24 mouse cellular contexts compared by ENCODE assay signal in genomic region chr6:52022363-52022762, GRCm38 (mm10). TPM values are rescaled to one million over a fixed set of nuclear protein-coding genes. Genes with fewer than 3 reads are reported as not detected.
DNase-seq lines count a peak whose midpoint lies in the region; ATAC-seq and TF ChIP-seq lines count a peak whose summit lies in the region.
"Had no signal": no experiment of that assay in that cellular context is flagged by ENCODE, and none has a peak within 500 bp of the region (broad histone marks: within the 10 kb centered on the region; RNA-seq: fewer than 3 reads in every experiment).

No protein-coding gene starts in this region.

- H3K27ac ChIP-seq in MEL (ENCODE audit: control insufficient read depth, low read depth, low read length): no peak overlapping the region

- no peaks in the 10 kb centered on the region; the same call in 1 of the 2 replicates for H3K9me3 ChIP-seq in megakaryocyte, embryonic 14.5 days
- no peaks in the 10 kb centered on the region for H3K9me3 ChIP-seq in MEL (replicated peaks; ENCODE audit: insufficient read depth, low read length)
- H3K9me3 ChIP-seq: G1E had no signal

- no peak for TF ChIP-seq EP300 in MEL (IDR thresholded peaks at IDR 0.05; ENCODE audit: low read depth in 1 of 2, low read length in 2 of 2)

- H3K36me3 ChIP-seq in megakaryocyte, embryonic 14.5 days (replicated peaks; ENCODE audit: low read length): peaks cover 10% of the 10 kb centered on the region
- H3K36me3 ChIP-seq in MEL (ENCODE audit: control insufficient read depth in 1 of 2, insufficient read depth in 2 of 2, low read length in 2 of 2): peaks cover 0 to 9% of the 10 kb centered on the region in 2 experiments; a peak in 2 of 4 replicates
- H3K36me3 ChIP-seq: G1E had no signal

- no peak for ATAC-seq in megakaryocyte, adult 5-6 weeks (ENCODE audit: poor library complexity, severe bottlenecking)
- ATAC-seq in common myeloid progenitor, adult 5-6 weeks (replicated peaks; ENCODE audit: low read depth, poor library complexity, severe bottlenecking): peak; percentile 42; the same call in 1 of the 2 replicates
- ATAC-seq: activated CD4-positive, CD25-positive, alpha-beta regulatory T cell, adult 4 months; CD4-positive, CD25-positive, alpha-beta regulatory T cell, adult 4 months; Patski had no signal

- no peak overlapping the region for H3K9ac ChIP-seq in MEL (ENCODE audit: control insufficient read depth, low read depth, low read length, poor library complexity, severe bottlenecking)

- no peak for TF ChIP-seq RAD21 in MEL (IDR thresholded peaks at IDR 0.05; ENCODE audit: low read depth, low read length)

- DNase-seq in 416B (ENCODE audit: low read depth) (peak; percentile 66), MEL (ENCODE audit: low read depth, low spot score) (peak; percentile 12)
- no peak for DNase-seq in layer of hippocampus, postnatal 14 days (ENCODE audit: low spot score in 2 of 2)
- no peak for DNase-seq in left cerebral cortex, adult 18-20 months (ENCODE audit: low spot score in 2 of 2)
- DNase-seq in urinary bladder, adult 2 months (ENCODE audit: low spot score): no peak
- DNase-seq: adrenal gland, adult 2 months; adrenal gland, adult 8-10 months; adrenal gland, postnatal 10 days; adrenal gland, postnatal 14 days; adrenal gland, postnatal 25 days; adrenal gland, postnatal 36 days; B cell, adult 2 months; cerebellum, adult 11 months; cerebellum, adult 11-12 months; cerebellum, adult 18-20 months; cerebellum, adult 2 months had no signal

- no peak for TF ChIP-seq CTCF in MEL (IDR thresholded peaks at IDR 0.05 in 2 of 3, conservative IDR thresholded peaks at IDR 0.05 in 1 of 3; ENCODE audit: control insufficient read depth in 1 of 3, insufficient read depth in 1 of 3, low read depth in 2 of 3, low read length in 3 of 3, poor library complexity in 1 of 3, severe bottlenecking in 1 of 3)

- TF ChIP-seq POLR2A in MEL (IDR thresholded peaks at IDR 0.05; ENCODE audit: control insufficient read depth in 1 of 2, insufficient read depth in 1 of 2, low read depth in 1 of 2, low read length in 2 of 2, poor library complexity in 1 of 2): no peak

- H3K4me3 ChIP-seq in megakaryocyte, embryonic 14.5 days (replicated peaks): peak overlapping the region; percentile 67
- H3K4me3 ChIP-seq in MEL (ENCODE audit: control insufficient read depth in 1 of 2, insufficient read depth in 1 of 2, low read depth in 2 of 2, low read length in 2 of 2): no peak overlapping the region

- no peaks in the 10 kb centered on the region for H3K27me3 ChIP-seq in megakaryocyte, embryonic 14.5 days (replicated peaks)
- no peaks in the 10 kb centered on the region for H3K27me3 ChIP-seq in MEL (ENCODE audit: control insufficient read depth in 1 of 2, insufficient read depth in 2 of 2, low read length in 2 of 2)
- H3K27me3 ChIP-seq: CH12.LX, Patski had no signal

- peaks cover 47% of the 10 kb centered on the region for H3K4me1 ChIP-seq in megakaryocyte, embryonic 14.5 days
- peaks cover 6 to 7% of the 10 kb centered on the region in 2 experiments; a peak in 3 of 4 replicates for H3K4me1 ChIP-seq in MEL (ENCODE audit: control insufficient read depth in 1 of 2, insufficient read depth in 2 of 2, low read length in 2 of 2)

- H3K79me2 ChIP-seq in MEL (ENCODE audit: control insufficient read depth, insufficient read depth, low read length, poor library complexity): no peaks in the 10 kb centered on the region

TF ChIP-seq in MEL, 35 proteins besides CTCF, POLR2A, EP300 and RAD21:
- TF ChIP-seq CHD2 (IDR thresholded peaks at IDR 0.05; ENCODE audit: low read length) (no peak), MXI1 (IDR thresholded peaks at IDR 0.05; ENCODE audit: low read depth, low read length) (no peak), NRF1 (IDR thresholded peaks at IDR 0.05; ENCODE audit: insufficient read depth, low read depth, low read length, poor library complexity, severe bottlenecking) (no peak), USF1 (IDR thresholded peaks at IDR 0.05; ENCODE audit: low read depth, low read length) (no peak), USF2 (IDR thresholded peaks at IDR 0.05; ENCODE audit: borderline replicate concordance in 1 of 2, insufficient read depth in 1 of 2, low read depth in 1 of 2, low read length in 2 of 2) (no peak), ELF1 (IDR thresholded peaks at IDR 0.05; ENCODE audit: low read depth, low read length) (no peak), ETS1 (IDR thresholded peaks at IDR 0.05; ENCODE audit: low read depth, low read length) (no peak), MAX (IDR thresholded peaks at IDR 0.05; ENCODE audit: low read length) (no peak), TBP (IDR thresholded peaks at IDR 0.05; ENCODE audit: low read depth, low read length) (no peak), ZMIZ1 (IDR thresholded peaks at IDR 0.05; ENCODE audit: low read depth, low read length) (no peak), MAFK (IDR thresholded peaks at IDR 0.05; ENCODE audit: borderline replicate concordance, low read depth, low read length) (no peak), UBTF (IDR thresholded peaks at IDR 0.05; ENCODE audit: borderline replicate concordance, insufficient read depth, low read depth, low read length) (no peak)

RNA-seq across cellular contexts. Expression of gene Skap2, which starts 10.0 kb away (rescaled TPM):
- 4.2 and 23.0 TPM in 2 replicates for polyA plus RNA-seq in megakaryocyte, embryonic 14.5 days (2012; ENCODE audit: insufficient read depth, low replicate concordance)
- 178 and 191 TPM in 2 replicates for total RNA-seq in megakaryocyte, adult 5-6 weeks (2015)
- total RNA-seq in megakaryocyte, adult 5-6 weeks (2017): 293 and 359 TPM in 2 replicates
- 17.7 and 17.8 TPM in 2 replicates for total RNA-seq in MEL (2012; rRNA removed)
- polyA plus RNA-seq in MEL (2012; ENCODE audit: insufficient read depth in 1 of 2, insufficient read length in 2 of 2, low read depth in 1 of 2, low replicate concordance in 2 of 2, missing spikeins in 1 of 2): 10 to 100 TPM in 1 of 2 experiments, not detected in 1; 31.3 TPM
- 127 and 171 TPM in 2 replicates for total RNA-seq in common myeloid progenitor, adult 5-6 weeks (2017)
- total RNA-seq in layer of hippocampus, postnatal 14 days (2021): 10 to 100 TPM; 10.8 to 11.0 TPM
- 10 to 100 TPM; 15.9 to 16.5 TPM for total RNA-seq in left cerebral cortex, adult 18-20 months (2021)
- polyA plus RNA-seq in urinary bladder, adult 2 months (2012; rRNA removed): 22.6 and 26.0 TPM in 2 replicates

Comparison
In these comparisons a context has a peak if more than half of its experiments do, and no peak if none do; other contexts are left out.
1. DNase-seq: peak in 416B (single experiment) and MEL (single experiment); none in layer of hippocampus, postnatal 14 days (0 of 2), left cerebral cortex, adult 18-20 months (0 of 2) and urinary bladder, adult 2 months (single experiment).